Mouse (Mus musculus) retina, adult 2 months (tissue): ENCODE data around the gene Dpp4.

Experiments used
- DNase-seq: peaks from one replicate; pipeline ENCODE4 v3.0.0-alpha.2; 2012; ENCODE audit warnings: low read depth, low spot score

The Dpp4 gene

DNA sequence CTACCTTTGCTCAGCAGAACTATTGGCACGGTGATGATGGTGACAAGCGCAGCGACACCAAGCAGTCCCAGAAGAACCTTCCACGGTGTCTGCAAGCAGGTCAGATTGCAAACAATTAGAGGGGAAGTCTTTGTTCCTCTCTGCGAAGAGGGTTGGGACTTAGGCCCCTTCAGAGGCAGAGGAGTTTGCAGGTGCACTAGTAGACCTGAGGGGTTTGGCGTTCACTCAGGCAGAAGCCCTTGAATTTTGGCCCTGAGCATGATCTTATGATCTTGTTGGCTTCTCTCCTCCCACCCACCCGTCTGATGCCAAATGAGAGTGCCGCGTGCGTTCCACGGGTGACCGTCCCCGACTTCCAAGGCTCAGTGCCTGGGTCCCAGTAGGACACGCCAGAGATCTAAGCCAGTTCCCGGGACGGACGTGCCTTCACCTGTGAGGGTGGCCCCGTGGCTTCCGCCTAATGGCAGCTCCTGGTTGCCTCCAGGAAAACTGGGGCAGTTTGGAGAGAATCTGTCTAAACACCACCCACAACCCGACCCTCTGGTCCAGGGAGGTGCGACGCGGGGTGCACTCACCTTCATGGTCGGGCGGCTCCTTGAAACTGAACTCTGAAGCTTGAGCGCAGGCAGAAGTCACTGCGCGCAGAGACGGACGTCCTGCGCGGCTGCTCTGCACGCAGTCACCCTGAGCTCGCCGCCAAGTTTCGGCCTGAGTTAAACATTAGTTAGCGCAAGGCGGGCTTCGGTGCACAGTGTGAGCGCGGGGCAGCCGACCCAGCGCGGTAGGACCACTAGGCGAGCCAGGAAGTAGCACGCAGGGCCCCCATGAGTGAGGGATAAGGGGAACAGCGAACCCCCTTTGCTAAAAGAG, 585 bp downstream of the Dpp4 start:
- DNase-seq: no peak

DNA sequence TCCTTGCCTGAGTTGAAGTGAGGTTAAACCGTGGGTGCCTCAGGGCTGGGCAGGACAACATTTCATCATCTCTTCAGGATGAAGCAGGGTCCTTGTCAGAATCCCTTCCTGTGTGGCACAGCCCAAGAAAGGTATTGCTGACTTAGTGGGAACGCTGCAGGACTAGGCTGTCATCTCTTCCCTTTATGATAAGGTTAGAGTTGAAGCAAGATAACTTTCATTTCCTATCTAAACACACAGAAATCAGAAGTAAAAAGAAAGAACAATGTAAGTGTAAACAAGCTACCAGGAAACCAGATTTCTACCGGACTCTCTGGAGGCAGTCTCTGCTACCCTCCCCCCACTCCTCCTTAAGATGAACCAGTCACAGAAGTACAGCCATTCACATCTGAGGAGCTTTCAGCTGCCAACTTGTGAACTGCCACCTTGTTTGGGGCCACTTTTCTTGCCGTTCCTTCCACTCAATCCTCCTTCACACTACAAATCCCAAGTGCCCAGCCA, 3.3 kb downstream of the Dpp4 start:
- no peak for DNase-seq

DNA sequence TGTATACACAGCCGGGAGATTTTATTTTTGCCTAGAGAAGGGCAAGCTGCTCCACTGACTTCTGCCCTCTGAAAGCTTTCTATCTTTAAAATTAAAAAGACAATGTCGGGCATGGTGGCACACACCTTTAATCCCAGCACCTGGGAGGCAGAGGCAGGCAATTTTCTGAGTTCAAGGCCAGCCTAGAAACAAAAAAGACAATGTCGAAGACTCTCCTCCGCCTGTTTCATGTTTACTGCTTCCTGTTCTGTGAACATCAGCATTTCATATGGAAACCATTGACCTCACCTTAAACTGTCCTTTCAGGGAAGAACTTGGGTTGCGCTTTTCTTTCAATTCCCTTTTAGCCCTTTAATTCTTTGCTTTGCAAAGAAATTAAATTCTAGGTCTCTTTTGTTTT, 3.8 kb downstream of the Dpp4 start:
- no peak for DNase-seq

DNA sequence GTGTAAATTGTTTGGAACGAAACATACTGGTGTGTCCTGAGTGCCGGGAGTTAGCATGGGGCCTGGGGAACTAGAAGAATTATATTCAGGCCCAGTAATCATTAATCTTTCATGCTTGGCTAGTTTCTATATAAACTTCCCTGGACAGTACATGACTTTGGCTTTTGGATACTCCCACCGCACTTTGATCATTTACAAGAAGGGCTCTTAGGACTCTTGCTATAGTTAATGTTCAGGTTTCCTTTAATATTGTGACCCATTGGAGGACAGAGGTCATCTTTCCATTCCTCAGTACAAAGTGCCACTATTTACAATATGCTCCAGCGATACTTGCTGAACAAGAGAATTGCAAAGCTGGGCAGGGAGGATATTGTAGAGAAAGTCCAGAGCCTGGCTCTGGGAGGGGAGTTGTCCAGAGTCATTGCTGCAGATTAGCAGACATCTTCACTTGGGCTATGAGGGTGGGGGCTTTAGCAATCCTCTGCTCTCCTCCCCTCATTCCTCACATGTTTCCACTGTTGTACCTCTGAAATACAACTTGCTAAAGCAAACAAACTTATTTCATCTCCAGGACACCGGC, 8.4 kb downstream of the Dpp4 start:
- no peak for DNase-seq

DNA sequence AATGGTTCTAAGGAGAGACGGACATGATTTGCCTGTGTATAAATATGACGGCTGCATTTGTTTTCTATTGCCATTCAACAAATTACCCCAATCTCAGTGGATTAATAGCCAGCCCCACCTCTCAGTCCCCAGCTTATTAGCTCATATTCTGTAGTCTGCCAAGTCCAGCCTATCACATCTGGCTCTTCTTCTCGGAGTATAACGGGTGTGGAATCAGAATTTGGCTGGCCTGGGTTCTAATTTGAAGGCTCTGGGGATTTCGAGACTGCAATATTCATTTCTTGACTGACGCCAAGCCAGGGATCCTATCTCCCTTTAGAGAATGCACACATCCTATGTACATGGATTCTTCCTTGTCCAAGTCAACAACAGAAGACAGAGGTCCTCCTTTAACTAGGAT, 11.0 kb downstream of the Dpp4 start:
- DNase-seq: no peak

- no peak for DNase-seq
These were observed 12.2 kb downstream of the Dpp4 start for GRCm38 (mm10) chr2:62399832-62400231.

DNA sequence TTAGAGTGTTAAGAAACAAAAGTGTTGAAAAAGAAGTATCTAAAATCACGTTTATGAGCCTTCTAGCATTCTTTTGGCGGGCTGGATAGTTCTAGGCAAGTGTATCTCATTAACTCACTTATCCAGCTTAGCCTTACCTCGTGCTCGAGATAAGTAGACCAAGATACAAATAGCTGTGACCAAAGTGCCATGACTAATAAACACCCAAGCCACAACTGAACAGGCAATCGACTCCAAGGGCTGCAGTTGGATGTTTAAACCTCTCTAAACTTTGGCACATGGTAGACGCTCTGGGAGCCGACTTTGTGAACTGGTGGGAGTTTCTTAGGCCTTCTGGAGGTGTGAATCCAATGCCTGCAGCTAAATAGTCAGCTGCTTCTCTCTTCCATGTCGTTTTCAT, 12.7 kb downstream of the Dpp4 start:
- no peak for DNase-seq

DNA sequence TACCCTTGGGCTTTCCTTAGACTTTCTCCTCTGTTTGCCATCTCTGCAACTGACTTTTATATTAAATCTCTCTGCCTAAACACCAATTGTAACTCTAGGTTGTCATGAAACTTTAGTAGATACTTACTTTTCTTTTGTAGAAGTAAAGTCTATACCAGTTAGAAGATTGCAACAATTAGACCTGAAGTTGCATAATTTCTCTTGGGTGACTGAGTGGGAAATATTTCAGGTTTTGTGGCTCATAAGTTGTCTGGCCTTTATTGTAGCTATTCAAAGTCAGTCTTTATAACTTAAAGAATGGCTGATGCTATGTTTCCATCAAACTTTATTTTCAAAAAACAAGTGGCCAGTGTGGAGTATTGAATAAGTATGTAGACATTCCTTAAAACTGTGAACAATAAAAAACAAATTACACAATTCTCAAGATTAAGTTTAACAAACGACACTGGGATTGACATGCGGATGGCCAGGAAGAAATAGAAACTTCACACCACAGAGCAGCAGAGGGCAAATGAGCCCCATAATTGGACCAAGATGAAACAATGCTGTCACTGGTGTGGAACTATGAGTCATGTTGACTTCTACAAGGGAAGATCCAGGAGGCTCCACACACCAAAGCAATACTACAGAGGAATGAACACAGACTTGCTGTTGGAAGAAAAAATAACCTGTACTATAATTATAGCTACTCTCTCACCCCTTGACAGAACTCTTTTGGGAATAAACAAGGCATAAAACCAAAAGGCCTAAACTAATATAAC, 13.7 kb downstream of the Dpp4 start:
- no peak for DNase-seq

- DNase-seq: no peak
These were observed 14.4 kb downstream of the Dpp4 start for GRCm38 (mm10) chr2:62397661-62398060.

DNA sequence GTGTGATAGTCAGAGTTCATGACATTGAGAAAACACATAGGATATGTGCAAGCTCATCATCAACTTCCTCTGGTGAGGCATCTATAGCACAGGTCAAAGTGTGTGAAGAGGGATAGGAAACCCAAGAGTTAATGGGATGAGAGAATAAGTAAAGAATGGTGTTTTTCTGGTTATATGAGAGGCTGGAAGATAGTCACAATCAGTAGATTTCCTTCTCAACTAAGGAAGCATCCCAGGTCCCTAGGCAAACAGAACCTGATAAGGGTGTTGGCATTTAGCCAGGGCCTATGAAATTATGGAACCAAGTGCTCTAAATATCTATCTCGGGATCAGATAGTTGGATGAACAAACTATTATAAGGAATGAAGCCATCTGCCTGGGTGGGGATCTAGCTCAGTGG, 15.2 kb downstream of the Dpp4 start:
- DNase-seq: no peak

GRCm38 (mm10) chr2:62394800-62395199, 17.2 kb downstream of the Dpp4 start:
- DNase-seq: no peak

GRCm38 (mm10) chr2:62392098-62392497, 19.9 kb downstream of the Dpp4 start:
- DNase-seq: no peak

DNA sequence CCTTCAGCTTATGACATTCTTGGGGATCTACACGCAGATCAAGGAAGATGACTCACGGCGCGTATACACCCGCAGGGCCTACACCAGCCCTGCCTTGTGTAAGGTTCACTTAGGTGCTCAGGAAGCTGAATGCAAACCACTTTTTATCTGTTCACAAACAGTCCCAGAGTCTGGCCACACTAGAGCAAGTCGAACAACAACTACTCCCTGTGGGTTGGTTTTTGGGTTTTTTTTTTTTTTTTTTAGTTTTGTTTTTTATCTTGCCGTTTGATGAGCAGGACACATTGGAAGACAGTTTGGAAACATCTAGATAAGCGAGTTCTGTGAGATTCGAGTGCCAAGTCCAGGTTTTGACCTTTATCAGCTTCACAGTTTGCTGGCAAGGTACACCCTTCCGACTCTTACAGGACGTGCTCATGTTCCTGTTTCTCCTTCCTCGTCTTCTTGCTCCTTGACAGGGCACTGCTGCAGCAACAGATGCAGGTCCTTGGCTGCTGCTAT, 21.0 kb downstream of the Dpp4 start:
- no peak for DNase-seq

- DNase-seq: no peak
These were observed 21.7 kb downstream of the Dpp4 start for GRCm38 (mm10) chr2:62390305-62390704.

DNA sequence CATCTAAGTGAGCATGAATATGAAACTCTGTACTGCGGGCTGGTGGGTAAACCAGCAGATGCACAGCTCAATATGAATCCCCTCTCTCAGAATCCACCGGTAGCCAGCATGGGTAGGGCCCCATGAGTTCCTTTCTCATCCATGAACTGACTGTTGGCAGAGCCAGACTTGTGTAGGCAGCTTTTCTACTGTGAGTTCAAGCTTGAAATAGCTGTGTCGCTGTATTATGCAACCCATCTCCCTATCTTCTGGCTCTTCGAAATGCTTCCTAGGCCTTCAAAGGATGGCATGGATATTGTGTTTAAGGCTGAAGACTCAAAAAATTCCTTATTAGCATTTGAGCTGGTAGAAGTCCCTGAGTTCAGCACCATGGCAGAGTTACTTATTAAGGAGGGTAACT, 23.2 kb downstream of the Dpp4 start:
- no peak for DNase-seq

DNA sequence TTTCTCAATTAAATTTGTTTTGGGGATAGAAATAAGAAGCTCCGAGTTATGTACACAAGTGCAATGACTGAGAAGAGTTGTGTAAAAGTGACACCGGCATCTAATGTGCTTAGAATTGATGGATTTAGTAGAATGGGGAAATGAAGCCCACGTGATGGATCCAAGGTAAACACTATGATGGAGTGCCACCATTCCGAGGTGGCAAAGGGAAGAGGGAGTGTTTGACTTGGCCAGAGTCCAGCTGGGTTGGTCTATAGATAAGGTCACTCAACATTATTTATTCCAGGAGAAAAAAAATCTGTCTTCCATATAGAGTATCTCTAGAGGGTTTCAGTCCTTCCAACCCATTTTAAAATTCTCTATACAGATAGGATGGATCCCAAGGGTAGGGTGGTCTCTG, 28.8 kb downstream of the Dpp4 start:
- no peak for DNase-seq

GRCm38 (mm10) chr2:62382440-62382839, 29.6 kb downstream of the Dpp4 start:
- no peak for DNase-seq

DNA sequence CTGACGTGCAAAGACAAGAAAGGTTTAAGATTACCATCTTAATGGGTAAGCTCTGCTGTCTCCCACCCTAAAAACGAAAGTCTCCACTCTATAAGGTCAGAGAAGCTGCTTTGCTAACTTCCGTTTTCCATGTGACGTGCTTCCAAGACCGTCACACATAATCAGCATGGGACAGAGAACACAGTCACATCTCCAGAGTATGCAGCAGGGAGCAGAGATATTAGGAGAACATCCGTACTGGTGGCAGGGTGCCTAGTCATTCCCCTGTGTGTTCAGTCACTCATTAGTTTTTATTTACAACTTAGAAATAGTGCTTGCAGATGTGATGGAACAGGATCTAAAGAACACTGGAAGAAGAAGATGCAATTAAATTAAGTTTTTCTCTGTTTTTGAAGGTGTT, 30.3 kb downstream of the Dpp4 start:
- DNase-seq: no peak

GRCm38 (mm10) chr2:62373692-62374091, 38.3 kb downstream of the Dpp4 start:
- no peak for DNase-seq

DNA sequence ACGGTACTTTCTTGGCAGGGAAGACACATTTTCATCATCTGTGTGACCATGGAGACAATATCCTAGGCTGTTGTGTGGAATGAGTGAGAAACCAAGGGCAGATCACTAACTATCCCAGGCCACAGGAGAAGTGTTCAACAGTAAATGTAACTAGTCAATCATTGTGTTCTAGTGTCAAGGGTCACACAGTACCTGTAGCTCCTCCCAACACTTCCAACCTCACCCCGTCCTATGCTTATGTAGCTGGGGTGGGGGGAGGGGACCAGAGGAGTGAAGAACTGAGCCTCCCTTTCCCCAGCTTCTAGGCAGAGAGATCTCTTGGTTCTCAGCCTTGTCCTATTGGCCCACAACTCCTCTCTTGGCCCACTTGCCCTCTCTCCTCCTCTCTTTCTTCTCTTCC, 42.0 kb downstream of the Dpp4 start:
- DNase-seq: no peak

DNA sequence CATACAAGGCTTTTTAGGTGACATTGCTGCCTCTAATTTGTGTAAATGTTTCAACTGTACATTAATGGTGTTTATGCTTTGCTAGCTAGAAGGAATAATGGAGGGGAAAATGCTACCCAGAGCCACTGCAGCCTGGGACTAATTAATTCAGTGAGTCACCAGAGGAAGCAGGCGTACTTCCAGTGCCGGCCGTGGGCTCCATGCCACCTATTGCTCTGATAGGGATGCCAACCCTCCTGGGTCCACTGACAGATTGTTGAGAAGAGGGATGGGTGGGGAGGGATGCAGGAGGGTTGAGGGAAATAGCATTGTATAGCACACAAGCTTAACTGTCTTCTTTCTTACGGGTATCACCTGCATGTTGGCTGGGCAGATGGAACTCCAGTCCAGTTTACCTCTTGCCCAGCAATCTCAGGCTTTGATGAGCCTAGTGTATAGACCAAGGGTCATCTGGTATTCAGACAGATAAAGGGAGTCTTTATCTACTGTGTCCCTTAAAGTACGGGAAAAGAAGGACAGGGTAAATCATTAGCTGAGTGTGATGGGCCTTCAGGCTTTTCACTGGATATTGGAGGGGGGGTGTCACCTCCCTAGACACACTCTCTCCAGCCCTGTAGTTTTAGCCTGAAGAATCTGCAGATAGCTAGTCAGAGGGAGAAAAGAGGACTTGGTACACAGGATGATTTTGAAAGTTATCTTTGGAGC, 43.5 kb downstream of the Dpp4 start:
- no peak for DNase-seq

DNA sequence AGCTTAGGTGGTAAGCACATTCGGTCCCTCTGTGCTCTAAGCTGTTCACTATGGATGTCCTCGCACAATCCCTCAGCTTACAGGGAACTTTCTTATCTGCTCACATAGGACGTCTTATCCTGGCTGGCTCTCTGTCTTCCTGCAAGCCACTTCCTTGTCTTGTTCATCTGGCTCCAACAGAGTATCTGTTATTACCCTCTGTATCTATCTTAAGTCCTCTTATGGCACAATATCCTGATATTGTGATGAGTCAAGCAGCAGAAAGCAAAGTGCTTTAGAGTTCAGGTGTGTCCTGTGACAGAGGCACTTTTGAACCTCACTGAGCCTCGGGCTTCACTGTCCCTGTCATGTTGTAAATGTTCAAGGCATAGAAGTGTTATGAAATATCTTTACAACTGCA, 48.4 kb downstream of the Dpp4 start:
- no peak for DNase-seq
